Mouse (Mus musculus) common myeloid progenitor, adult 5-6 weeks (primary cell): Measurements from ENCODE around the gene Nckap5. TPM values are rescaled to one million over a fixed set of nuclear protein-coding genes. Genes with fewer than 3 reads are reported as not detected.

Source experiments
- ATAC-seq: replicated peaks from 2 replicates; pipeline ENCODE4 v1.8.0; 2016; ENCODE audit warnings: low read depth, mild to moderate bottlenecking, moderate TSS enrichment, inconsistent platforms; ENCODE audit not compliant: poor library complexity, severe bottlenecking
- total RNA-seq: library from RNA; stranded (forward); fragments of 200-1000, 187-1606 nt; gene quantifications from 2 replicates; pipeline ENCODE4 v1.2.3, GENCODE M21; 2017

Gene Nckap5
- total RNA-seq, 1 experiment from 2014 or later = not detected

GRCm38 (mm10) chr1:126436937-126437667, 393.5 kb downstream of the Nckap5 start:
- ATAC-seq = no peak

- no peak for ATAC-seq
Observed at GRCm38 (mm10) chr1:126432285-126432684, 398.3 kb downstream of the Nckap5 start.

DNA sequence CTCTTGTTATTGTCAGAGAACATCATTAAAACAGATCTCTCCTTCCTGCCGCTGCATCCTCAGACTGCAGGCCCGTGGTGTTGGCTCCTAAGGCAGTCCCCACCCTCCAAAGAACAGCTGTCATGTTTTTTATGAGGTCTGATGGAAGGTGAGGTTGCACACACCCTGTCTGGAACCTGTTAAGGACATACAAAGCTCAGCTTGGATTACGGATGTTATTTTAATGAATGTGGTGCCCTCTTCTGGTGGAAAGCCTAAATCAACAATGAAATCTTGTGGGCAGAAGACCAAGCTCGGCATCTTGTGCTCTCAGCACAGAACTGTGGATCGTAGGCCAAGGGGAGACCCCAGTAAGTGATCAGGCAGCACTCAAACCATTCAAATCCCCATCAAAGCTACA, 399.0 kb downstream of the Nckap5 start:
- ATAC-seq = 0 out of 2 replicates have a peak, but pooled peaks have one; percentile 32

DNA sequence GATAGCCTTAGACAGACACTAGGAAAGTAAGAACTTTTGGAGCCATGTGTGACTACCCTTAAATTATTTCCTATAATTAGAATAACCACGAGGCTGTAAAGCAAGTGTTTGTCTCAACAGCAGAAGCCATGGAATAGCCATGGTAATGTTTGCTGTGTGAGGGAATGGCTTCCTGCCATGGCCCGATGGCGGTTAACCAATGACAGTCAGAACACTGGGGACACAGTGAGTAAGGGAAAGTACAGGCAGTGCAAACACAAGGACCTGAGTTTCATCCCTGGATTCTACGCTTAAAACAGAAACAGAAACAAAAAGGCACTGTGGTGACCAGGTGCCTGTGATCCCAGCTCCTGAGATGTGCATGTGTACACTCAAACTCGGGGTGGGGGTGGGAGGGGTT, 419.2 kb downstream of the Nckap5 start:
- no peak for ATAC-seq

DNA sequence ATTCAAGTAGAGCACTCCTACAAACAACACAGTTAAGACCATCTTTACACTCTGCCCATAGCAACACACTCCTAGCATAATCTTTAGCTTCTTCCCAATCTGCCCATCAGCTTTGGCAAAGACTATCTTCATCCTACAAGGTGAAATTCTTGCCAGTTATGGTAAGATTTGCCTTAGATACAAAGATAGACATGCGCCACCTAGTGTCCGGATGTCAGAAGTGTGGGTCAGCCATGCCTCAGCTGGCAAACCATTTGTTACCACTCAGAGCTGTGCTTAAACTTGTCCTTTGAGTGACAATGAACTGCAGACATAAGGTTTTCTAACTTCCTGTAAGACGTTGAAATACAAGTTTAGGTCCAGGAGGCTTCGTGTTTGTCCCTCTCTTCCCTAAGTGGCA, 422.7 kb downstream of the Nckap5 start:
- ATAC-seq = 0 out of 2 replicates have a peak, but pooled peaks have one; percentile 68

- no peak for ATAC-seq
Observed at GRCm38 (mm10) chr1:126405543-126405942, 425.1 kb downstream of the Nckap5 start.

GRCm38 (mm10) chr1:126403970-126404369, 426.6 kb downstream of the Nckap5 start:
- ATAC-seq = no peak

DNA sequence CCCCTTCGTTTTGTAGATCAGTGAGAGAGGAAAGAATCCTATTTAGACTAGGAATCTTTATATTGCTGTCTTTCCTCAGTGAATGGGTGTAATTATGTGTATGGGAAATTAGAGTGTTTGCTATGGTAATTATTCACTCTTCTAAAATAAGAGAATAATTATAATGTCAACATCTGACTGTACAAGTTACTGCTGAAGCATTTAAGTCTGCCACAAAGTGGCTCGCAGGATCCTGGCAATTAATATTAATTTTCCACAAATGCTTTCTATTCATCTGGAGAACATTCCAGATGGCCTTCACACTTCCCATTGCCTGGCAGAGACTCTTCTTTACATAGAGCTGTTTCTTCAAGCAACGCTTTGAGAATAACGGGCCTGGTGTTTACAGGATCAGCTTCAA, 439.4 kb downstream of the Nckap5 start:
- no peak for ATAC-seq

DNA sequence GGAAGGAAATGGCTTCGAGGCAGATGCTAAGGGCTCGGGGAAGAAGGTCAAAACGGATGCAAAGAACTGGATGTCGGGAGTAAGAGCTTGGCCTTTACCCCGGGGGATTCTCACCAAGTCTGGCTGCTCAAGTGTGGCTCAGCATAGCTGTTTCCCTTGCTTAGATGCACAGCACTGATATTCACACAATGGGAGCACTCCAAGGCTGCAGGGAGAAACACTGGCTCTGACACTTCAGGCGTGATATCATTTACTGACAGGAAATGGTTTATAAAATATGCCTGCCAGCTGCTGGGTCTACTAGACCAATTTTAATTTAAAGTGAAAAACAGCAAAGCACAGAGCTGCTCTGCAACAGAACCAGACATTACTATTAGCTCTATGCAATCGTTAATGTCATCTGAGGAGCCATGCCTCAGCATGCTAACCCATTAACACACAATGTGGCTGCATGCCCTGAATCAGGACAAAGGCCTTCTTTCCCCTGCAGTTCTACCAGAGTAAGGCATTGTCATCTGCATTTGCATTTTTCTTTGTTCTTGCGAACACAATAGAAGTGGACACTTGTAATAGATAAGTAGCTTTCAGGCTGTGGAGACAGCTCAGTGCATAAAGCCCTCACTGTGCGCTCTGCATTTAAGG, 453.1 kb downstream of the Nckap5 start:
- no peak for ATAC-seq

DNA sequence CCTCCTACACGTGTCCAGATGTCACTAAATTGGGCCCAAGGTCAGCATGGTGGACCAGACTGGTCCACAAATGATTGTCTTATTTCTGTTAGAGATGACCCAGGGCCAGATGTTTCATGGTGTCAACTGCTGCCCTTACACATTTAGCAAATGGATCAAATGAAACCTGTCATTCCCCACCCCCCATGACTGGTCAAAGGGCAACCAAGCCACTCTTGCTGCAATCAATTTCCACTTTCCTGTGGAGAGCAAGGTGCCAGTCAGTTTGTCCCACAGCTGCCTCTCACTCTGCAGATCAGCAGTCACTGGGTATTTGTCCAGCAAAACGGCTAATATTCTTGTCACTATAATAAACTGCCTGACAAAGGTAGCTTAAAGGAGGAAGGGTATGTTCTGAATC, 463.9 kb downstream of the Nckap5 start:
- no peak for ATAC-seq

DNA sequence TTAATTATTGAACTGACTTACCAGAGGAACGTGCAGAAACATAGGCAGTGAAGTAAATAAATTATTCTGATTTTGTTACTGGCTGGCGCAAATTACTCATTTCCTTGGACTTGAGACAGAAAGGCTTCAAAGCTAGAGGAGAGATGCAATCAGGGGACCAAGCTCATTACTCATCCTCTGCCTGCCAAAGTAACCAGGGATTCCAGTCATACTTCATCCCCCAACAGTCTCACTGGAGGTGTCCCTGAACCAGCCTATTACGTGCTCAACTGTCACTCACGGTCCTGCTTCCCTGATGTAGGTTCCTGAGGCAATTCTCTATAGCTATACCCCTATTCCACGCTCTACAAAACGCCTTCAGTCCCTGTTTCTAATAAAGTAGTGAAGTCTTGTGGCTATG, 466.0 kb downstream of the Nckap5 start:
- no peak for ATAC-seq

- ATAC-seq = no peak
Observed at GRCm38 (mm10) chr1:126360531-126361220, 469.9 kb downstream of the Nckap5 start.

DNA sequence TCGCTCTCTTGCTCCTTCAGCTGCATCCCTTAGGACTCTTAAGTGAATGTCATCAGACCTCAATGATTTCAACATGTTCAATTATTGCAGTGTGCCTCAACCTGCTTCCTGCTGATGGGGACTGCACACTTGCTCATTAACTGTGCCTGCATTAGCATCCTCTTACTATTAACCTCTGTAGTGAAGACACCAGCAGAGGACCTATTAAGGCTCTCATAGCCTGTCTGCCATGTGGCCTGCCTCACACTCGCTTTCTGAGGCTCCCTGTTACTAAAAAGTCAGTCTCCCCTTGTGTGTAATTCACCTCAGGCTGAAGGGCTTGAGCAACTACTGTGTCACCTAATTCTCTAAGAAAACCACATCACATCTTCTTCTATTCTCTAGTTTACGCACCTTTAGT, 470.5 kb downstream of the Nckap5 start:
- no peak for ATAC-seq

- no peak for ATAC-seq
Observed at GRCm38 (mm10) chr1:126341806-126342205, 488.8 kb downstream of the Nckap5 start.

DNA sequence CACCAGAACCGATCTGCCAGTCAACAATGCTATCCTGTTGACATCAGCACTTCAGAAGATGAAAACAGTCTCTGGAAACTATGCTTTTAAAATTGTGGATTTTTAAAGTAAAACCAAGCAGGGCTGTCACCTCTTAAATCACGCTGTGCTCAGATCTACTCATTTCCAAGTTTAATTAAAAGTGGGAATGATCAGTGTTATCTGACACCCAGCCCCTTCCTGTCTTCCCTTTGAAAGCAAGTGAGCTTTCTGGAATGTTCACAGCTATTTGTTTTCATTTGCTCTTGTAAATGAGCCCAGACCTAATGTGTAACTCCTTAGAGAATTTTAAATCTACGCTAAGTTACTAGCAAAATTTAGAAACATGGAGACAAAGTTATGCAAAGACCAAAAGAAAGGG, 491.3 kb downstream of the Nckap5 start:
- no peak for ATAC-seq

- ATAC-seq = no peak
Observed at GRCm38 (mm10) chr1:126334202-126334601, 496.4 kb downstream of the Nckap5 start.

GRCm38 (mm10) chr1:126332026-126332425, 498.6 kb downstream of the Nckap5 start:
- no peak for ATAC-seq

- ATAC-seq = no peak
Observed at GRCm38 (mm10) chr1:126320696-126321095, 509.9 kb downstream of the Nckap5 start.

DNA sequence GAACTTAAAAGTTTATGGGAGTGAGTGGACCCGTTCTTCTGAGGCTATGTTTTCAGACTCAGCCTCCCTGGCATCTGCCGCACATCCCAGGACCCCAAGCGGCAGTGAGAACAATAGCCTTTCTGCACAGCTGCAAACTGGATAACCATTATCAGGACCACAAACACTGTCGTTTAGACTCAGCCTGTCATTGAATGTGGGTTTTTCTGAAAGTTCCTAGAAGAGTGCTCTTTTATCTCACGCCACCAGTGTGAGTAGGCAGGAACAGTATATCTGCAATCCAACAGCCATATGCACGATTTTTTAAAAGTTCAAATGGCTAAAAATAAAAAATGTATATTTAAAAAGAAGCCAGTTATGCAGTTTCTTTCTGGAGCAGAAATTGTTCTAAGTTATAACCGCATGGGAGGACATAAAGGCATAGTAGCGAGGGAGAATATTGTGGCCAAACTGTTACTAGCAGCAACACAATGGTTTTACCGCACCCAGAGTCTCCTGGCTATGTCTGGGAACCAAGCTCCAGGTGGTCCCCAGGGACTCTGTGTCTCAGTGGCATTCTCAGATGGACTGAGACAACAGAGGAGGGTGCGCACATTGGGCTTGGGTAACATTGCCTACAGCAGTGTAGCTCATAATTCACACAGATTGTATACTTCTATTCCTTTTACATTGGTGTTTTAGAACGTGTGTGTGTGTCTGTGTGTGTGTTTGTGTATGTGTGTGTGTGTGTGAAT, 512.6 kb downstream of the Nckap5 start:
- ATAC-seq = peak; percentile 89

- ATAC-seq = peak; percentile 23; the same call in 1 of the 2 replicates
Observed at GRCm38 (mm10) chr1:126317345-126317744, 513.3 kb downstream of the Nckap5 start.
